Mouse (Mus musculus) layer of hippocampus, postnatal 10 days (tissue): ENCODE measurements at regions not wholly inside any gene's neighbourhood (a gene's known extent, or its start where the extent isn't known, plus 50 kb on each side); places are given as distances from the start of the nearest gene placed in this dataset.
A peak's percentile ranks its signal among the peaks of the same experiment; 100 is the strongest.

Experiments used
- DNase-seq, 2 experiments: peaks; one replicate each; pipeline ENCODE4 v3.0.0; 2021; ENCODE audit warnings: low spot score in 2 of 2

- peak in 1 of 2 experiments; percentile 15 for DNase-seq
Measured at GRCm38 (mm10) chr3:135971611-135972010, 146.5 kb downstream of the Slc39a8 start.

- peak in 1 of 2 experiments; percentile 24 for DNase-seq
Measured at GRCm38 (mm10) chr3:135972413-135972812, 147.3 kb downstream of the Slc39a8 start.

GRCm38 (mm10) chr3:135973243-135973642, 148.2 kb downstream of the Slc39a8 start:
- no peak for DNase-seq

- no peak for DNase-seq
Measured at GRCm38 (mm10) chr3:135973842-135974241, 148.8 kb downstream of the Slc39a8 start.

GRCm38 (mm10) chr3:135974769-135975168, 149.7 kb downstream of the Slc39a8 start:
- DNase-seq: no peak

- no peak for DNase-seq
Measured at GRCm38 (mm10) chr3:135987171-135987570, 162.1 kb downstream of the Slc39a8 start.

- DNase-seq: no peak
Measured at GRCm38 (mm10) chr3:135989281-135989680, 164.2 kb downstream of the Slc39a8 start.

GRCm38 (mm10) chr3:135990338-135990737, 165.3 kb downstream of the Slc39a8 start:
- peak in 1 of 2 experiments; percentile 8 for DNase-seq

- DNase-seq: no peak
Measured at GRCm38 (mm10) chr3:135990814-135991454, 165.9 kb downstream of the Slc39a8 start.

- DNase-seq: no peak
Measured at GRCm38 (mm10) chr3:136000592-136001160, 175.6 kb downstream of the Slc39a8 start.
